ENCODE assay signal across 16 mouse cellular contexts in the genomic region with DNA sequence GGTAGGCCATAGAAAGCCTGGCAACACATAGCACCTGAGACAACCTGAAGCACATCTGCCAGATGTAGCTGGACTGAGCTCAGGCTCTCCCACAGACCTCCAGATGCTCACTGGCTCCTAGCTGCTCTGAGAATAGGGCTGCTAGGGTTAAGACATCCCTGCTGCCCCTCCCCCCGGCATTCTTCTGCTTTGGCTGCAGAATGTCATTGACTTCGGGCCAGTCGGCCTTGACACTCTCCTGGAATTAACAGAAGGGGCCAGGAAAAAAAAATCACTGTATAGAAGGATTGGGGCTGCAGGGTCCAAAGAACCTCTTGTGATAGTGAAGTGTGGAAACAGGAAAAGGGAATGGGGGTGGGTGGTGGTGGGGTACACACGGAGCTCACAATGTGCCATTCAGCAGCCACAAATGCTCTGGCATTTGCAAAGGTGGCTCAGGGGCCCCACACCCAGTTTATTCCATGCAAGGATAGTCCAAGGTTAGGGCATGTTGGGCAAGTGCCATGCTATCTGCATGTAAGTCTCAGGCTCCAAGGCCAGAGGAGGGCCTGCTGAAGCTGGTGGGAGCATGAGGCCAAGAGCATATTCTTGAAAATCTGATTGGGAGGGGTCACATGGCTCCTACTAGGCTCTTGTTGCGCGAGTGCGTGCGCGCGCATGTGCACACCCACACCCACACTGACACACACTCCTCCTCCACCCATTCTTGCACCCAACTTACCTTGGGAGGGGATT. TPM values are rescaled to one million over a fixed set of nuclear protein-coding genes. Genes with fewer than 3 reads are reported as not detected.
DNase-seq lines count a peak whose midpoint lies in the region; ATAC-seq and TF ChIP-seq lines count a peak whose summit lies in the region.
"Had no signal": no experiment of that assay in that cellular context is flagged by ENCODE, and none has a peak within 500 bp of the region (broad histone marks: within the 10 kb centered on the region; RNA-seq: fewer than 3 reads in every experiment).

No protein-coding gene starts in this region.

- ATAC-seq in heart, embryonic 14.5 days (ENCODE audit: insufficient number of reproducible peaks, insufficient read depth, low FRiP score, low read depth): no peak
- no peak for ATAC-seq in kidney, embryonic 14.5 days (ENCODE audit: low FRiP score, low TSS enrichment)
- ATAC-seq: CD4-positive, CD25-positive, alpha-beta regulatory T cell, adult 4 months; midbrain, embryonic 15.5 days had no signal

- WGBS in heart, embryonic 14.5 days: 65% methylated on average over 10 of the region's 10 CpGs
- WGBS in kidney, embryonic 14.5 days: 80% methylated on average over 10 of the region's 10 CpGs
- WGBS in limb, embryonic 10.5 days: 72% methylated on average over 10 of the region's 10 CpGs
- 76% methylated on average over 10 of the region's 10 CpGs for WGBS in cerebellum, adult 2 months

- H3K4me2 ChIP-seq in heart, embryonic 14.5 days (ENCODE audit: low read length): no peak overlapping the region
- no peak overlapping the region for H3K4me2 ChIP-seq in kidney, embryonic 14.5 days (replicated peaks; ENCODE audit: low read depth, low read length)
- H3K4me2 ChIP-seq: forebrain, embryonic 12.5 days; limb, embryonic 12.5 days; liver, embryonic 15.5 days; midbrain, embryonic 15.5 days; neural tube, embryonic 12.5 days had no signal

- H3K27ac ChIP-seq in heart, embryonic 14.5 days (replicated peaks in 1 of 2; ENCODE audit: control insufficient read depth in 1 of 2, insufficient read depth in 1 of 2, low read depth in 2 of 2, low read length in 2 of 2): peak overlapping the region; percentile 14 to 20; a peak in 2 of 4 replicates
- H3K27ac ChIP-seq in kidney, embryonic 14.5 days (ENCODE audit: low read depth, low read length): no peak overlapping the region
- peak overlapping the region; percentile 43; the same call in 1 of the 2 replicates for H3K27ac ChIP-seq in limb, embryonic 10.5 days
- no peak overlapping the region for H3K27ac ChIP-seq in cerebellum, adult 2 months (ENCODE audit: insufficient read depth, low read length)
- H3K27ac ChIP-seq: forebrain, embryonic 12.5 days; limb, embryonic 12.5 days; liver, embryonic 15.5 days; midbrain, embryonic 15.5 days; neural tube, embryonic 12.5 days; stomach, postnatal 0 days had no signal

- no peak for TF ChIP-seq POLR2A in cerebellum, adult 2 months (IDR thresholded peaks at IDR 0.05; ENCODE audit: borderline replicate concordance, insufficient read depth, low read length)

- no peak overlapping the region for H3K4me3 ChIP-seq in heart, embryonic 14.5 days (ENCODE audit: control insufficient read depth in 1 of 2, insufficient read depth in 1 of 2, low read depth in 1 of 2, low read length in 2 of 2)
- no peak overlapping the region for H3K4me3 ChIP-seq in kidney, embryonic 14.5 days (ENCODE audit: low read length)
- no peak overlapping the region for H3K4me3 ChIP-seq in limb, embryonic 10.5 days
- H3K4me3 ChIP-seq in cerebellum, adult 2 months (replicated peaks; ENCODE audit: insufficient read depth, low read depth, low read length): no peak overlapping the region
- H3K4me3 ChIP-seq: forebrain, embryonic 12.5 days; limb, embryonic 12.5 days; liver, embryonic 15.5 days; midbrain, embryonic 15.5 days; neural tube, embryonic 12.5 days had no signal

- H3K27me3 ChIP-seq in heart, embryonic 14.5 days (ENCODE audit: control insufficient read depth, insufficient read depth, low read length): no peaks in the 10 kb centered on the region
- no peaks in the 10 kb centered on the region for H3K27me3 ChIP-seq in kidney, embryonic 14.5 days (ENCODE audit: control insufficient read depth, insufficient read depth, low read length)
- peaks cover 97% of the 10 kb centered on the region for H3K27me3 ChIP-seq in limb, embryonic 10.5 days (ENCODE audit: low read depth, poor library complexity, severe bottlenecking)
- H3K27me3 ChIP-seq in cerebellum, adult 2 months (ENCODE audit: control insufficient read depth, insufficient read depth, low read length): no peaks in the 10 kb centered on the region
- H3K27me3 ChIP-seq: liver, embryonic 15.5 days; neural tube, embryonic 12.5 days had no signal

- peaks cover 14 to 17% of the 10 kb centered on the region in 2 experiments; a peak in 3 of 4 replicates for H3K4me1 ChIP-seq in heart, embryonic 14.5 days (ENCODE audit: control insufficient read depth in 2 of 2, insufficient read depth in 2 of 2, low read length in 2 of 2)
- peaks cover 11% of the 10 kb centered on the region; the same call in 1 of the 2 replicates for H3K4me1 ChIP-seq in kidney, embryonic 14.5 days (ENCODE audit: control insufficient read depth, insufficient read depth, low read length)
- H3K4me1 ChIP-seq in limb, embryonic 10.5 days: peaks cover 41% of the 10 kb centered on the region
- peaks cover 8% of the 10 kb centered on the region for H3K4me1 ChIP-seq in cerebellum, adult 2 months (ENCODE audit: control insufficient read depth, insufficient read depth, low read length)
- H3K4me1 ChIP-seq: liver, embryonic 15.5 days had no signal

- H3K9ac ChIP-seq in heart, embryonic 14.5 days (ENCODE audit: low read length): no peak overlapping the region
- H3K9ac ChIP-seq in kidney, embryonic 14.5 days (ENCODE audit: low read depth, low read length): no peak overlapping the region
- H3K9ac ChIP-seq: forebrain, embryonic 12.5 days; limb, embryonic 12.5 days; liver, embryonic 15.5 days; midbrain, embryonic 15.5 days; neural tube, embryonic 12.5 days had no signal

- peaks cover 24% of the 10 kb centered on the region for H3K36me3 ChIP-seq in heart, embryonic 14.5 days (ENCODE audit: control insufficient read depth, insufficient read depth, low read length)
- H3K36me3 ChIP-seq in kidney, embryonic 14.5 days (ENCODE audit: control insufficient read depth, insufficient read depth, low read length): peaks cover 20% of the 10 kb centered on the region; the same call in 1 of the 2 replicates
- peaks cover 21% of the 10 kb centered on the region for H3K36me3 ChIP-seq in limb, embryonic 10.5 days

- no peak for TF ChIP-seq CTCF in cerebellum, adult 2 months (IDR thresholded peaks at IDR 0.05; ENCODE audit: borderline replicate concordance, insufficient read depth, low read depth, low read length)

- H3K9me3 ChIP-seq in heart, embryonic 14.5 days (ENCODE audit: control insufficient read depth, low read length): no peaks in the 10 kb centered on the region
- no peaks in the 10 kb centered on the region for H3K9me3 ChIP-seq in kidney, embryonic 14.5 days (ENCODE audit: control insufficient read depth, low read length)
- no peaks in the 10 kb centered on the region for H3K9me3 ChIP-seq in limb, embryonic 10.5 days (replicated peaks)
- H3K9me3 ChIP-seq: forebrain, embryonic 12.5 days; limb, embryonic 12.5 days; liver, embryonic 15.5 days; midbrain, embryonic 15.5 days; neural tube, embryonic 12.5 days had no signal

- DNase-seq in heart, postnatal 4 days: no peak
- DNase-seq in kidney, postnatal 4 days: peak; percentile 55 to 67
- peak; percentile 67 for DNase-seq in adrenal gland, postnatal 10 days
- DNase-seq in limb, embryonic 10.5 days (ENCODE audit: low spot score): no peak
- no peak for DNase-seq in cerebellum, adult 2 months
- DNase-seq: cerebellum, postnatal 14 days; spleen, adult 18-20 months had no signal

RNA-seq across cellular contexts. Expression of a gene that starts 8.8 kb away (rescaled TPM):
- 85.5 and 86.1 TPM in 2 replicates for polyA plus RNA-seq in heart, embryonic 14.5 days (2014; fragmentation: Nextera tagmentation; extraction: Ambion mirVana)
- total RNA-seq in heart, postnatal 4 days (2021): 10 to 100 TPM; 37.7 to 40.0 TPM
- 137 and 176 TPM in 2 replicates for polyA plus RNA-seq in kidney, embryonic 14.5 days (2014; fragmentation: Nextera tagmentation; extraction: Ambion mirVana)
- total RNA-seq in adrenal gland, postnatal 10 days (2021): 10 to 100 TPM; 76.2 to 88.1 TPM
- 175 and 184 TPM in 2 replicates for polyA plus RNA-seq in limb, embryonic 10.5 days (2016; fragmentation: Nextera tagmentation; extraction: Ambion mirVana)
- 223 and 227 TPM in 2 replicates for polyA plus RNA-seq in cerebellum, adult 2 months (2012; rRNA removed)

Comparison
In these comparisons a context has a peak if more than half of its experiments do, and no peak if none do; other contexts are left out.
1. H3K27ac ChIP-seq: peak in heart, embryonic 14.5 days (2 of 2) and limb, embryonic 10.5 days (single experiment); none in kidney, embryonic 14.5 days (single experiment) and cerebellum, adult 2 months (single experiment).
2. DNase-seq: peak in kidney, postnatal 4 days (2 of 2) and adrenal gland, postnatal 10 days (single experiment); none in heart, postnatal 4 days (single experiment), limb, embryonic 10.5 days (single experiment) and cerebellum, adult 2 months (0 of 2).